Mouse (Mus musculus) adrenal gland, postnatal 14 days (tissue): ENCODE data around the gene Cpa4. TPM values are rescaled to one million over a fixed set of nuclear protein-coding genes. Genes with fewer than 3 reads are reported as not detected.
A peak's percentile ranks its signal among the peaks of the same experiment; 100 is the strongest.

Source experiments
- DNase-seq: peaks from one replicate; pipeline ENCODE4 v3.0.0; 2021; ENCODE audit warnings: mixed read lengths
- total RNA-seq: library from RNA; stranded (reverse); gene quantifications from 2 replicates; pipeline ENCODE4 v1.2.3, GENCODE M21; 2021

The Cpa4 gene
- total RNA-seq, 1 experiment from 2014 or later = 2.1 TPM

- no peak for DNase-seq
These were observed 23.8 kb downstream of the Cpa4 start for GRCm38 (mm10) chr6:30591851-30592404.

DNA sequence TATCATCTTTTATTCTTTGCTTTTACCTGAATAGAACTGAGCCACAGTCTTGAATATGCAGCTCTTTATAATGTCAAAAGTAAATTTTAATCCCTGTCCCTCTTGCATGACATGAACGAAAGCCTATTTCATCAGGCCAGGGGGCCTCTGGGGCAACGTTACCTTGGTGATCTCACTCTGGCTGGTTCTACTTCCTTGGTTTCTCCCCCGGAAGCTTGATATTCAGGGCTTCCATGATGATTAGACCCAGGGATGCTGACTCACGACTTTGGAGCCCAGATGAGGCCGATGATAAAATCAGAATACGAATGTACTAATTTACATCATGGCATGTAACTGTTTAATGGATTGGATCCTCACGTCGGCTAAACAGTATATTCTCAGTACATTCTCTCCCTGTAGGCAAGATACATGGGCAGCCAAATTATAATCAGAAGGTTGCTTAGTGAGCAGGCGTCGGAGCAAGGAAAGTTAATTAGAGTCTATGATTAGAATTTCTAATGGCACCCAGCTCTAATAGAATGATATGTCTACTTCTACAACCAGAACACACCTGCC, 24.3 kb downstream of the Cpa4 start:
- no peak for DNase-seq

DNA sequence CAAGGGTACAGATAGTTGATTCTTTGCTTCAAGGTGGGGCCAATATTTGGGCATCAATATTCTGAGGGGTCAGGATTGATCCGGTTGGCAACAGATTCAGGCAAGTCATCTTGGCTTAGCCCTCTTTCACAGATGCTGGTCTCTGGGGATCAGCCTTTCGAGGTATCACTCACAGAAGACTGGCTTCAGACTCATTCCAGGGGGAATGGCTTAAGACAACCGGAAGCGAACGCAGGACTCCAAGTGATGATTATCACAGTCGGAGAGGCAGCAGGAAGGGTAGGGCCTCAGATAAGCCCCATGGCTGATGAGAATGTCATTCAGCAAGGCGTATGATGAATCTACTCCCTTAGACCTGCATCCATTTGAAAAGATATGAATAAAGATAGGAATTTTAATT, 26.2 kb downstream of the Cpa4 start:
- DNase-seq = no peak

GRCm38 (mm10) chr6:30596230-30596898, 28.2 kb downstream of the Cpa4 start:
- DNase-seq = no peak

DNA sequence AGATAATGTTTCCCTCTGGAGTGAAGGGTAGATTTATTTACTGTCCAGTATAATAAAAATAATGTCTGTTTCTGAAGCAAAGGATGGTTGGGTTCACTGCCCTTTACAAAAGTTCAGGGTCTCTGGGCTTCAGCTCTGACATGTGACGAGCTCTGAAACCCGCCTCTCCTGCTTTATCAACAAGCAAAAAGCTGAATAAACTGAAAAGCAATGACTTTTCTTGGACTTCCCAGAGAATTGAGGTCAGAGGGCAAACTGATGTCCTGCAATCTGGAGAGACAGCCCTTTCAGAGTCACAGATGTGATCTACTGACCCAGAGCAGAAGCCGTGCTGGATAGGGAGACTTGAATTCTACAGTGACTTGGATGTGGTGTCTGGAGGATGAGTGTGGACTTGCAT, 31.9 kb downstream of the Cpa4 start:
- DNase-seq = peak; percentile 20

- DNase-seq = no peak
These were observed 32.8 kb downstream of the Cpa4 start for GRCm38 (mm10) chr6:30600995-30601394.

DNA sequence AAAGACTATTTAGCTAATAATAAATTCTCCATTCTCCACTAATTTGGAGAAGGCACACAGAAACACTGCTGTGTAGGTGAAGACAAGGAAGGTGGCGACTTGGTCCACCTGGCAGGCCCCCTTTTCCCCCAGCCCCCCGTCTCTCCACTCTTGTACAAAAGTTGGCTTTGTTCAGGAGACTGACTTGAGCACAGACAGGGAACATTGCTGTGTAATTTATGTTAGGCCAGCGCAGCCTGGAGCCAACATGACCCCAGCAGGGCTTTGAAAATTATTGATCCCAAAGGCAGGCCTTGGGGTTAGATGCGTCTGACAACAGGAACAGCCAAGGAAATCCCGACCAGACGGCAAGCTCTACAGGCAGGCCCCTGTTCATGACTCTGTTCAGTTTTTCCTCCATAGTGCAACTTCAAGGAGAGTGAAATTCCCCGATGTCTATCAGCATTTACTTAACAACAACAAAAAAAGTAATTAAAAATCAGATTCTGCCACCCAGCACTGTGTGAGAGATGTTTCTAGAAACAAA, 36.2 kb downstream of the Cpa4 start:
- DNase-seq = no peak

DNA sequence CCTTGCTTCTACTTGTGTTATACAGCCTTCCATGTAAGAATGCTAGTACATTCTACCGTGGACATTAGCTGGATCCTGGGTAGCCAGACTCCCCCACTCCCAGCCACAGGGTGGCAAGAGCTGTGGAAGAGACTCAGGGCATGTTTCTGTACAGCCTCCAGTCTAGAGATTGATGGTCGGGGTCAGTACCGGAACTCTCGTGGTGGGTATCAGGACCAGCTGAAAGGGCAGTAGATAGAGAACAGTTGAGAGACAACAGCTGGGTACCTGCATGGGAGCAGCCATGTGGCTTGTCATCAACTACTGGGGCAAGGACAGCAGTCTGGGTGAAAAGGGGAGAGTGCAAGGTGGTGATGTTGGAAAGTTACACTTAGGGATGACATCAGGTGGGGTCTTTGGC, 36.9 kb downstream of the Cpa4 start:
- no peak for DNase-seq

DNA sequence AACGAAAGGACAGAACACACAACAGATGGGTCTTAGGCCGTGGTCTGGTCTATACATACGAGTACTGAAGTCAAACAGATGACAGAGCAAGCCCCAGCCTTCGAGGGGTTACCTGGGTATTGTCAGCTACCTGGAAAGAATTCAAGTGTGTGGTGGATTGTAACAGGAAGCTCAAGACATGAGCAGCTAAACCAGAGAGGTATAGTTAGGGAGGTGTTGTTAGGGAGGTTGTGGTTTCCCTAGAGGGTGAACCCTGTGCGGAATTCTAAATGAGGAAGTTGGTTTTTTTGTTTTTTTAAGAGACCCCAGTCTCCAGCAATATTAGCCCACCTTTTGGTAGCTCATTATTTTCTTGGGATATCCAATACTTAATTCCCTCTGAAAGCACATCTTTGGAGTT, 37.5 kb downstream of the Cpa4 start:
- DNase-seq = no peak

GRCm38 (mm10) chr6:30610710-30611109, 42.5 kb downstream of the Cpa4 start, which contains the start of gene Cpa5:
Cpa5 (plus strand) TSS chr6:30611010.
- no peak for DNase-seq

DNA sequence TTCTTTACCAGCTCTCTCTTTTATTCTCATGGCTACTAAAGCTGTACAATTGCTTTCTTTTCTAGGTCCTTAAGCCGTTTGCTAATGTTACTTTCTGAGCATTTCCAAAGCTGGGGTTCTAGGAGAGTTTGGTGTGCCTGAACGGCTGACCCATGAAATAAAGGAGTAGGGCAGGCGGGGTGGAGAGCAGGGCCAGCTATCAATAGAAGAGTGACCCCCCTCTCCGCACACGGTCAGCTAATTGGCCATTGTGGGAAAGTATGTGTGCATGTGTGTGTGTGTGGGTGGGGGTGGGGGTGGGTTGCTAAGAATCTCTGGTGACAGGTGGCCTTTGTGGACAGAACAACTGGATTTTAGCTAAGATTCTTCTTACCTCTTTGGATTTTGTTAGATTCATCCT, 43.0 kb downstream of the Cpa4 start:
- DNase-seq = no peak

- DNase-seq = no peak
These were observed 46.1 kb downstream of the Cpa4 start for GRCm38 (mm10) chr6:30614251-30614650.

GRCm38 (mm10) chr6:30615741-30616140, 47.6 kb downstream of the Cpa4 start:
- DNase-seq = no peak

- DNase-seq = no peak
These were observed 48.3 kb downstream of the Cpa4 start for GRCm38 (mm10) chr6:30616491-30616941.

DNA sequence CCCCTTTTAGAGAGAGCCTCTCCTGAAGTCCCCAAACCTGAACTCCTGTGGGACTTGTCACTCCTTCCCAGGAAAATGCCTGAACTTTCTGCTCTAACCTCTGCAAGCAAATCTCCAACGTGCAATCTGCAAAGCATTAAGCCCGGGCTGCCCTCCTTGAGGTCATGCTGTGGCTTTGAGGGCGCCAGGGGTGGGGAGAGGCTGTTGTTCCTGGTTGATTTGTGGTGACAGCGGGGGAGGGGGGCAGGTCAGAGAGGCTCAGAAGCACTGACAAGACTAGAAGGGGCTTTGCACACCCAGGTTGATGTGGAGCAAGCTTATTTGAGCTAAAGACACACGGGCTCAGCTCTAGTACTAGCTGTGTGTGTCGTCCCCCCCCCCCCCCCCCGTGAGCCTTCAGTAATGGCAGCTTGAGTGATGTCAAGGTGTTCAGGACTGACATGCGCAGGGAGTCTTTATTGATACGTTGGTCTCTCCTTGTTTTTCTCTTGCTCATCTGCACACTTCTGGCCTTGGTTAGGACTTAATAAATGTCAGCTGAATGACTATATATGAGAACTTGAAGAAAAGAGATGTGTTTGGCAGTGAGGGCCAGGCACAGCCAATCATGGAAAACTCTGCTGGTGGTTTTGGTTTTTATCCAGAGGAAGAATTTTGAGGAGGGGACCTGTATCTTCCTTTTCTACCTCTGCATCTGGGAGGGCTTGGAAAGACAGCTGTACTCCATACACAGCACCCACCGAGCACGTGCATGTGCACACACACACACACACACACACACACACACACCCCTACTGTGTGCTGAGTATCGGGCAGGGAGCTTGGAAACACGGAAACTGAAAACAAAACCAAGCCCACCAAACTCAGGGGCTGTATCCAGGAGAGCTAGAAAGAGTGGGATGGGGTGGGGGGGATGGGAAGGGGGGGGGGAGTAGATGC, 49.1 kb downstream of the Cpa4 start:
- peak; percentile 76 for DNase-seq

DNA sequence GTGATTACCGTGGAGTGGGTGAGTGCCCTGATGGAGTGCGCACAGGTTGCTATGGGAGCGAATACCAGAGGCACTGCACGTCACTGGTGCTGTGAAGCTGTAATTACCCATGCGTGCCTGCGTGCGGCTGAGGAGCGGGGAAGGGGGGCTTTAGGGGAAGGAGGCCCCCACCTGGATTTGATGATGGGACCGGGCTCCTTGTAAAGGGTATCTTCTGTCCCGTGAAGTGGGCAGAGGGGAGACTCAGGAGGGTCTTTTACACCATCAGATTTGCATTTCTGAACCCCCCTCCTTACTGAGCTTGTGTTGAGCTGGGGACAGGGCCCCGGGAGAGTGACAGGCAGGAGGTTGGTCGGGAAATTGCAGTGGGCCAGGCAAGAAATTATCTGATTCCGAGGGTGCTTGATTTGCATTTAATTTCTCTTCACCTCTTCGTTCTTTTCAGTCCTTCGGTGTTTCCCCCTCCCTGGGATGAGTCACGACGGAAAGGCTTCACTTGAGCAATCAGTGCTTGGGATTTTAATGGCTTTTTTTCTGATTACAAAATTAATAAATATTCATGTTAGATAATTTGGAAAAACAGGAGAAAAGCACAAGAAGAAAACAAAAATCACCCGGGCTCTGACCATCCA, 49.9 kb downstream of the Cpa4 start:
- DNase-seq = peak; percentile 45

GRCm38 (mm10) chr6:30618735-30619134, 50.6 kb downstream of the Cpa4 start:
- no peak for DNase-seq

DNA sequence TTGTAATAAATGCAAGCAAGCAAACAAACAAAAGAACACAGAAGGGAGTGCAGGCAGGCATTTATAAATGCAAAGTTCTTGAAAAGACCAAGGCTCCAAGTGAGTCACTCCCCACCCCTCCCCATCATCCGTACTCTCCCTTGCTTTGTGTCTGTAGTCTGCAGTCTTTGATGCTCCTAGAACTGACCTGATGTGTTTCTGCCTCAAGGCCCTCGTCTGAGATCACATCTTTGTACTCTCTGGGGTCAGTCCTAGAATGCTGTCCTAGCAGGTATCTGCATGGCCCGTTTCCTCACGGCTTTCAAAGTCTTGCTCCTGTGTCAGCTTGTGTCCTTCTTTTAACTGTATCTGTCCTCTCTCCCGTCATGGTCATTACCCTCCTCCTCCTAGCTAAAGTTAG, 51.4 kb downstream of the Cpa4 start:
- peak; percentile 44 for DNase-seq

- no peak for DNase-seq
These were observed 52.4 kb downstream of the Cpa4 start for GRCm38 (mm10) chr6:30620591-30620990.

DNA sequence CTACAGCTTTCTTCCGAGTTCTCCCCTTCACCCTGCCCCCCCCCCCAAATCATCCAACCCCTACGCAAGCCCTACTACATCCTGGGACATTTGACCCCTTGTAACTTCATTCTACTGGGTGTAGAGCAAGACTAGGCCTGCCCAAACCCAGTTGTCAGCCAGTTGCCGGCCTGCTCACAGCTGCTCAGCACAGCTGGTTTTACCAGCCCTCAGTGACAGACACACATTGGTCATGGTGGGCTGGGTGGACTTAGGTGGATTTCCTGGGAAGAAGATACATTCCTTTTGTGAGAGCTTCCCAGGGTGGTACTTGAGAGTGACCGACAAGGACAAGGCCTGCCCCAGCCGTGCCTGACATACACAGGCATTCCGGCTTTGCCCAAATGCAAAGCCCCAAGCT, 52.8 kb downstream of the Cpa4 start:
- no peak for DNase-seq

DNA sequence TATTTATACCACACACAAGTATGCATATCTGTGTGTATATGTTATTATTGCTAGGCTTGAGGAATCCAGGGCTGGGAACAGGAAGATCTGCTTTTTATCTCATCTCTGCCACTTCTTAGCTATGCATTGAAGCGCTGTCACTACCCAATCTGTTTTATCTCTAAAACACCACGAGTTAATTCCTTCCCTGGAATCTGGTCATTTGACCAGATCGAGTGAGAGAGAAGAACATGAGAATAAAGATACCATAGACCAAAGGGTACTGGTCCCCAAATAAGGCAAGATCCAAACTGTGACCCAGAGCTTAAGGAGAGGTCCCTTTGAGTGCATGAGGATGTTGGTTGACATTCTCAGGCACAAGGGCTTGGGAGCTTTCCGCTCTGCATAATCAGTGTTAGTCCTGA, 53.8 kb downstream of the Cpa4 start:
- no peak for DNase-seq

DNA sequence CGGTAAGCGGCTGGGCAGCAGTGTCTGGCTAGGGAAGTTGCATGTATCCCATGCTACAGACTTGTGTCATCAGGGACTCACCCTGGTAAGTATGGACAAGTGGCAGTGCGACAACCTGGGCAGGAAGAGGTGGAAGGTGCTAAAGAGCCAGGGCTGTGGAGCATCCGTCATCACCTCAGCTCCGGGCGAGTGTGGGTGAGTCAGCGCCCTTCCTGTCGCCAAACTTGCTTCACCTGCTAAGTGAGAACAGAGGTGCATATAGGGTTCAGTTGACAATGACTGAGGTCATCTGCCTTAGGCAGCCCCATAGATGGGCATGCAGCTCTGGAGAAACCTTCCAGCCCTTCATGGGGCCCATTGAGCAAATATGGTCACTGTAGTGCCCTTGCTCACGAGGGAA, 56.6 kb downstream of the Cpa4 start:
- no peak for DNase-seq
